Mouse (Mus musculus) heart, postnatal 10 days (tissue): ENCODE data around the gene Anp32e. TPM values are rescaled to one million over a fixed set of nuclear protein-coding genes. Genes with fewer than 3 reads are reported as not detected.
"Not testable (repeated sequence)": the region's sequence is repeated elsewhere in the genome, so short reads cannot be mapped to it uniquely, and the experiment has no call there.

Source experiments
- DNase-seq, 2 experiments: peaks; one replicate each; pipeline ENCODE4 v3.0.0; 2021
- intact Hi-C: fragments of 180-260 bp; cut with DNase I; formaldehyde crosslinking; loops from one replicate; pipeline ENCODE4 v1.15.1; 2025
- total RNA-seq, 2 experiments: library from RNA; stranded (reverse); gene quantifications; 2 replicates each; pipeline ENCODE4 v1.2.3; 2021

Anp32e gene
- total RNA-seq, 2 experiments from 2014 or later, result 102 to 109 TPM

DNA sequence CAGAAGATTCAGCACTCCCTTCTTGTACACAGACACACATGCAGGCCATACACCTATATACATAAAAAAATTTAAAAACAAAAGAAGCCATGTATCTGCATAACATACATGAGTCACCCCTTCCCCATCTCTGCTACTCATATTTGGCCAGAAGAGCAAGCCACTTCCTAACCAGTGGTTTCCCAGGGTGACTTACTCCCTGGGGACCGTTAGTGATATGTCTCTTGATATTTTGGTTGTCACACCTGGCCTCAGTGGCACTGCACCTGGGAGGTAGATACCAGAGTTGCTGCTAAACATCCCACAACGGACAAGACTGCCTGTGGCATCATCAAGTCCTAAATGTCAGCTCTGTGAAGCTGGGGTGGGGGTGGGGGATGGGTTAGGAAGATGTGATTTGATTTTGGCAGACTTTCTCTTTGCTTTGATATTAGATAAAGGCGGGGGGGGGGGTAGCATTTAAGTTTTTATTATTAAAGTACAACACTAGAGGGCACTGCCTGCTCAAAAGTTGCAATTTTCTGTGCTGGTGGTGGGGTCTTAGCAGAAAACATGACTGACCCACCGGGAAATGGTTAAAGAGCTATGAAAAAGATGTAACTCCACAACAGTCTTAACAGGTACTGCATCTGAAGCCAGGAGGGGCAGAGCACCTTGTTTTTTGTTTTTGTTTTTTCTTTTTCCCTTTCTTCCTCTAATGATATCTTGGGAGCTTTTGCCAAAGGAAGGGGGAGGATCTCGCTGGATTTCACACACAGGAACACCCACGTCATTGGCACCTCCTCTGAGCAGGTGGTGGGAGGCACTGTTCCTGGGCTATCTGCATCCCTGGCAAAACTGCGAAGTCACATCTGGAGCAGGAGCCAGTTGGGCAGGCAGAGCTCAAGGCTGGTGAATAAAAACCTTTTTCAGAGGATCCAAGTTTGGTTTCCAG is 36.7 kb downstream of the Anp32e start:
- peak; percentile 48 to 69 for DNase-seq
- intact Hi-C loops, result loop anchor here (1.0 to 2.0 kb wide), 3 partner anchors 27 to 181 kb away; no protein-coding TSS in a partner anchor

DNA sequence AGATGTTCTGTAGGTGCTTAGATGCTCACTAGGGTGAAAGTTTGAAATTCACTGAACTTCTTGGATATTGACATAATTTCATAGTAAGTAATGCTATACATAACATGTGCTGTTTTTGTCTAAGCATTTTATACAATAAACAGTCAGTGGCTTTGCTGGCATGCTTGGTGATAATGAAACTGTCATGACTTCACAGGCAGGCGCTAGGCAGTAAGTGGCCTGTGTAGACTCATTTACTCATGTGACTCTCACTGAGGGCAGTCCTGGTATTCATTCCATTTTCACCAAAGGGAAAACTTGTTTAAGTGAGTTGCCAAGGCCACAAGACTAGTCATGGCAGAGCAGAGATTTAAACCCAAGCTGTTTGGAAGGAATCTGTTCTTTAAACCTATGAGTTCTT is 40.2 kb downstream of the Anp32e start:
- intact Hi-C loops, result no loop called here
- no peak for DNase-seq

DNA sequence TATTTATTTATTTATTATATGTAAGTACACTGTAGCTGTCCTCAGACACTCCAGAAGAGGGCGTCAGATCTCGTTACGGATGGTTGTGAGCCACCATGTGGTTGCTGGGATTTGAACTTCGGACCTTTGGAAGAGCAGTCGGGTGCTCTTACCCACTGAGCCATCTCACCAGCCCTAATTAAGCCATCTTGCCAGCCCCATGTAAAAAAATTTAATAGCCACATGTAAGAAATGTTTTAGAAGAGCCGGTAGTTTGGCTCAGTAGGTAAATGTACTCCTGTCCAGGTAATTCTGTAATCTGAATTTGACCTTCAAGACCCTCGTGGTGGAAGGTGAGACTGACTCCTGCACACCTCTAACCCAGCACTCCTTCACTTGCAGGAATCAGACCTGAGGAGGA is 41.6 kb downstream of the Anp32e start:
- DNase-seq, intact Hi-C loops: not testable (repeated sequence)

DNA sequence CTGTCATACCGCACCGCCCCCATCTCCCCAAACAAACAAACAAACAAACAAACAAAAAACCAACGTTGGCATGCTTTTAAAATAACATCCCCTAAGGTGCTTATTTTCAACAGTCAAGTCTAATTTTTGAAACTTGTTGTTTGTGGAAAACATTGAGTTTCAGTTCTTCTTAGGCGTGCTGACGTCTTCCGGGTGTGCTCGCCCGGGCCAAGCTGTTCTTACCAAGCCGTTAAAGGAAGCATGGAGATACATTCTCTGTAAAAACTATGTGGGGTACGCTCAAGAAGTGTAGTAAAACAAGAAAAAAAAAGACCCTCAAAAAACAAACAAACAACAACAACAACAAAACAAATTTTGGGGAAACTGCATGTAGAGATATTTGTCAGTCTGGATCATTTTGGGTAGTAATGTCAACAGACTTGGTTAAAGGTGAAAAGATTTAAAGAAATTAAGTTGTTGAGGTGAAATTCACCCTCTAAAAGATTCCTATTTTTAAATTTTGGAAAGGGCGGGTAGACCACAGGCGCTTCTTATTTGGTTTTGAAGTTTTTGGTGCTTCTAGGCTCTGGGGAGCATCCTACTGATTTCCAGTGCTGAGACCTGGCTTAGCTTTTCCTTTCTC is 43.3 kb downstream of the Anp32e start:
- intact Hi-C loops, result no loop called here
- no peak for DNase-seq

DNA sequence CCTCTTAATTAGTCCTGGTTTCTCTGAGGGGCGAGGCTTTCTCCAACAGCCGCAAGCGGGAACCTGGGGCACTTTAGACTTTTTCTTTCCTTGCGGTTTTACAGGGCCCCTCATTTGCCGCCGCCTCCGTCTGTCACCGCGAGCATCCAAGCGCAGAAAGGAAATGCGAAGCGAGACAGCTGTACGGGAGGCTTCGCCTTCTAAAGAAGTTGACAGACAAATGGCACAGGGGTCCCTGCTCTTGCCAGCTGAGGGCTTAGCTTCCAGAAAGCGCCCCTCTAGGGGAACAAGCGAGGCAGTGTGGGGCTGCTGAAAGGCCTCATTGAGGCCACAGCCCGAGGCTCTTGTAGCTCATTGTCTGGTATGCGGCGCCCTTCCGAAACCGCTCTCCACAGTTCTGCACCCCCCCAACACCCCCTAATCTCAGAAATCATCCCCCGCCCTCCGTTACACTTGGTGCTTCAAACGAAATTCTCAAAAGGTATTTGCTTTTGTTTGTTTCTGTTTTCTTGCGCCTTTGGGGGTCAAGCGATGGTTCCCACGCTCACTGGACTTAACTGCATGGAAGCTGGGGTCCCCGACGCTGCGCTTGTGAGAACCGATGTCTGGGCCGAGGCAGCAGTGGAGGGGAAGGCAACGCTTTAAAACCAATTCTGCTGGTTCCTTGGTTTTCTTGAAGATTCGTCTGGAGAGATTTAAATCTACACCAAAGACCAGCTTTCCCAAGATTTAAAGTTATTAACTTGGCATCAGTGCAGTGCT is 44.0 kb downstream of the Anp32e start:
- DNase-seq, result no peak
- intact Hi-C loops, result no loop called here

DNA sequence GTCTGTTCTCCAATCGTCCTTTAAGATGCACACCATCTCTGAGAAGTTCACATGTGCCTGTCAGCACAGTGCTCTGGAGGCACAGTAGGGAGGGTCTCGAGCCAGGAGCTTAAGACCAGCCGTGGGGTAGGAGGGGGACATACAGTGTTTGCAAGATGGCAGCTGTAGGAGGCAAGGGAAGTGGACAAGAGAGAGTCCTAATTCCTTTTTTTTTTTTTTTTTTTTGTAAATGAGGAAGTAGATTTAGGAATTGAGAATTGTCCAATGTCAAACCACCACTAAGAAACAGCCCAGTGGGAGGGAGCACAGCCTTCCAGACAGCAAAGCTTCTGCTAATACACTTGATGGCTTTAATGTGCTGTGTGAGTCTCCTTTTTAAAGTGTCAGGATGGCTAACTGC is 48.0 kb downstream of the Anp32e start:
- no peak for DNase-seq
- intact Hi-C loops, result no loop called here

DNA sequence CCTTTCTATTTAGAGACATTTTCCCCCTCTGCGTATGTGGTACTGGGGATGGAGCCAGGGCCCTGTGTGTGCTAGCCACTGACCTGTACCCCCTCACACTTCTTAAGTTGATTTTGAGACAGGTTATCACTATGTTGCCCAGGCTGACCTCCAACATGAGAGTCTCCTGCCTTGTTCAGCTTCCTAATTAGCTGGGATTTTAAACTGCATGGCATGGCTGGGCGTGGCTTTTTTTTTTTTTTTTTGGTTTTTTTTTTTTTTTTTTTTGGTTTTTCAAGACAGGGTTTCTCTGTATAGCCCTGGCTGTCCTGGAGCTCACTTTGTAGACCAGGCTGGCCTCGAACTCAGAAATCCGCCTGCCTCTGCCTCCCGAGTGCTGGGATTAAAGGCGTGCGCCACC is 48.5 kb downstream of the Anp32e start:
- DNase-seq, intact Hi-C loops: not testable (repeated sequence)

DNA sequence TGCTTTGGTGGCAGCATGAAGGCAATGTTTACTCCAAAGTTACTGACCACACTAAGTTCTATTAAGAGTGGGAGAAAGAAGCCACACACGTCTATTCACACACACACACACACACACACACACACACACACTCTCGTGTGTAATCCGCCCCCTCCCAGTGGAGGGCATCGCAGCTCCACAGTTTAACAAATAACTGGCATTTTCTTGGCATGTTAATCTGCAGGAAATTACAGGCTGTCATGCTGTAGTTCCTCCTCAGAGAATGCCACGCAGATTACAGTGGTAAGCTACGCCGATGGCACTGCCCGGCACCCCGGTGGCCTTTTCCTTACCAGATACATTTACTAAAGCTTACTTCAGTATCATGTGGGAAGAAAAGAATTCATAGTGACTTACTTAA is 49.2 kb downstream of the Anp32e start:
- intact Hi-C loops, result no loop called here
- no peak for DNase-seq

DNA sequence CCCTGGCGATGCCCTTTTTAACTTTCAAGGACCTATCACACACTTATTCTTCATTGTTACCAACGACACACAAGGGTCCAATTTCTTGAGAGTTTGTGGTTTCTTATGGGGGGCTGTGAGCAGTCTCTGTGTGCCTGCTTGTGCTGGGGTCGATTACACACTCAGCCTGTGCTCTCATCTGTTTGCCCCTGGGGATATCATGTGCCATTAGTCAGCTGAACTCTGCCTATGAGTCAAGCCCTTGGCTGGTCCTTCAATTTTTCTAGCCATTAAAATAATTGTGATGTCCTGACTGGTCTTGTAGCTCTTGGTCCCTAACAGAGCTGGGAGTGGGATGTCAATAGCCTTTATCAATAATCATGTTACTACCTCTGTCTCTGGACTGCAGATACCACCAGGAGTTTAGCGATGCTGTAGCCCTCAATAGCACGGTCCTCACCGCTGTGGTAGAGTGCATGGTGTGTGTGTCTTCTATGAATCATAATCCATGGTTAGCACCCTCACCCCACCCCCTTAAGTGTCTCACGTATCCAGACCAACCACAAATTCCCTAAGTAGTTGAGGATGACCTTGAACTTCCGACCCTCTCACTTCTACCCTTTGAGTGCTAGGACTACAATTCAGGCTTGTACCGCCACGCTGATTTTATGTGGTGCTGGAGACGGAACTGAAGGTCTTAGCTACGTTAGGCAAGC is 51.4 kb downstream of the Anp32e start:
- intact Hi-C loops, result no loop called here
- no peak for DNase-seq

DNA sequence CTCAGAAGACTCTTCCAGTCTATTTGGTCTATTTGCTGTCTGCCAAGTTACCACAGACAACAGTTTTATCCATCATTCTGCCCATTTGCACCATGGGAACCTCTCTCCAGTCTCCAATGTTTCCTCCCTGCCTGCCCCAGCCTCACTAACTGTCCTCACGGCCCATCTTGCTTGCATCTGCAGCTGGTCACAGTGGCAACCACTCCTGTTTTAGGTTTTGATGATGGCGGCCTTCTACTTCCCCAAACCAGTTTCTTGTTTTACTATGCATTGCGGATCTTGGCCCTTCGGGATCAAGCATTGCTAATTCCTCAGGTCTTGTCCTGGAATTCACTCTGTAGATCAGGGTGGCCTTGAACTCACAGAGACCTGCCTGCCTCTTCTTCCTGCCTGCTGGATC is 53.1 kb downstream of the Anp32e start:
- no peak for DNase-seq
- intact Hi-C loops, result no loop called here

DNA sequence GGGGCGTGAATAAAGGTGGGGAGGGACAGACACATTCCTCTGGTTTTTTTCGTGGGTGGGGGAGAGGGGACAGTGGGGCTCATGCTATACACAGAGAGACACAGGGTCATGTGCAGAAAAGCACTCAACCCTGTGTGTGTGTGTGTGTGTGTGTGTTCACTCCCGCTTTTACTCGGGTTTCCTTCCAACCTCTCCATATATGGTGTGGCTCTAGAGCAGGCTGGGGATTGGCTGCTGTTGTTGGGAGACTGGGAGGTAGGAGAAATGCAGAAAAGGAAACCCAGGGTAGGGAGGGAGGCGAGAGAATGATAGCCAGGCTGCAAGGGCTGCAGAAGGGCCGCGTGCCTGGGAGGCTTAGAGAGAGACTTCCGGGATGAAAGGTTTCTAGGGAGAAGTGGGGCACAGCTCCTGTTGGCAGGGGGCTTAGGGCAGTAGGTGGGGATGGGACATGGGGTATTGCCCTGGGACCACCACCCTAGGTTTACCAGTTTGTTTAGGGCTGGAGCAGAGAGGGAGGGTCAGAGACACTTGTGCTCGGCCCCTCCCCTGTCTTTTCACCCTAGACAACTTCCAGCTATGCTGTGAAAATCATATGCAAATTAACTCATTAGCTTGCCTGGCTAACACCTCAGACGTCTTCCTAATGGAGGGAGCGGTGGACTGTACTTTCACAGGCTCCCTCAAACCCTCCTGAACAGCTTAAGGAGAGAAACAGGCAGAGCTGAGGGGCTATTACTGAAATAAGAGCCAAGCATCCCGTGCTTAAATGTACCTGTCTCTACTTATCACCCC is 56.4 kb downstream of the Anp32e start:
- intact Hi-C loops, result no loop called here
- DNase-seq, result peak; percentile 83 to 85

DNA sequence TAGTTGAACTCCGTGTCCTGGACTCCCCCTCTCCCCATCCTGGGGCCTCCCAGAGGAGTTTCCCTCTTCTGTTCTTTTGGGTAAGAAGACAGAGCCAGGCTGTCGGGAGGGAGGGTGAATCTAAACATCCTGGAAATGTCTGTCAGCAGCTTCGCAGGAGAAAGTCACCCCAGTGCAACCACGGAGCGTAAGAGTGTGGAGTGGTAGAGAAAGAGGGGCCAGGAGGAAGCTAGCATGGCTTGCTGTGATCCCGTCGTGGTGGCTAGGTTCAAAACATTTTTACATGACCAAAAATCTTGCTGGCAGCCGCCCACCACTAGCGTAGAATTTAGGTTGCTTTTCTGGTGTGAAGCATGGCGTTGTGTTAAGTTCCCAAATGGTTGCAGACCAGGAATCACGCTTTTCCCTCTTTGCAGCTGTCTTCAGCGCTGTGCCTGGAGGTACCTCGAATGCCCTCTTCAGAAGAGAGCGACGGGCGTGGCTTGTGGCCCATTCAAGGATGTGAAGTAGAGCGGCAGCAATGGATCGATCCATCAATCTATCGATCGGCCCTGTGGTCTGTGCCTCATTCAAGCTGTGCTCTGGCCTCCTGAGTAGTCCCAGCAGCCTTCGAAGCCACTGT is 57.1 kb downstream of the Anp32e start:
- intact Hi-C loops, result no loop called here
- peak; percentile 65 to 79 for DNase-seq

DNA sequence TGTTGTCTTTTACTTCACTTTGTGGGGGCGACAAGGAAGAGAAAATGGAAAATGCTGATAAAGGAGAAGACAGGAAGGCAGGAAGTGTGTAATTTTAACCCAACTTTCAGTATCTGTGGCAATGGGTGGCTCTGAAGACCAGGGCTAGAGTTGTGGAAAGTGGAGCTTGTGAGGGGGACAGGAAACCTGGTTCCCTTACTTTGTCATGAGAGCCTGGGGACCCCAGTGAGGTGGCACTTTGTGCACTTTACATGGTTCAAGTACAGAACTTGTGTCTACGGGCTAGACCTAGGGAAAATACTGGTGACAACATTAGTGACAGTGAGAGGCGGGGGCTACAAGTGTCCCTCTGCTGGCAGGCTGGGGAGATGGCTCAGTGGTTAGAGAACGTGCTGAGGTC is 57.9 kb downstream of the Anp32e start:
- intact Hi-C loops, result no loop called here
- DNase-seq, result no peak

DNA sequence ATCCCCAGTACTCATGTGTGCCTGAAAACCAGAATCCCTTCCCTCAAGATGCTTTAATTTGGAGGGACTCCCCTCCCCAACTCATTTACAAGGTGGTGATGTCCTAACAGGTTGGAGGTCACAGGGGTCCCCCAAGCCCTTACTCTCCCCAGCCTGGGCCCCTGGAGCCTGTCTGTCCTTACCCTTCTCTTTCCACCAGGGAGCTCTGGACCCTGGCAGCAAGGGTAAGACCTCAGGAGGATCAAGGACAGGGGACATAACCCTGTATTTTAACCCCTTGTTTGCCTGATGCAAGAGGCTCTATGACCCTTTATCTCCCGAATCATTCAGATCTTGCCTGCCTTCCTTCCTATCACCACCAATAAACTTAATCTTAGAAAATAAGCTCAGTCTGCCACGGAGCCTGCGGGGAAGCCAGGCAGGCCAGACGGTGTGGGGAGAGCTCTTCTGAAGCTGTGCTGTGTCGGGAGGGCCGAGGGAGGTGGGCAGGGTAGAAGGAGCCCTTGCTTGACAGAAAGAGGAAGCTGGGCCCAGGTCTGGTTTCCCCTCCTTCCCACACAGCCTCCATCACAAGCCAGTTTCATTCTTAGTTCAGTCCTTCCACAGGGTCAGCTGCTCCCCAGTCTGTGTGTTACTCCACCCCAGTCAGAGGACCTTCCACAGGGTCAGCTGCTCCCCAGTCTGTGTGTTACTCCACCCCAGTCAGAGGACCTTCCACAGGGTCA is 58.5 kb downstream of the Anp32e start:
- DNase-seq, result no peak
- intact Hi-C loops, result no loop called here

DNA sequence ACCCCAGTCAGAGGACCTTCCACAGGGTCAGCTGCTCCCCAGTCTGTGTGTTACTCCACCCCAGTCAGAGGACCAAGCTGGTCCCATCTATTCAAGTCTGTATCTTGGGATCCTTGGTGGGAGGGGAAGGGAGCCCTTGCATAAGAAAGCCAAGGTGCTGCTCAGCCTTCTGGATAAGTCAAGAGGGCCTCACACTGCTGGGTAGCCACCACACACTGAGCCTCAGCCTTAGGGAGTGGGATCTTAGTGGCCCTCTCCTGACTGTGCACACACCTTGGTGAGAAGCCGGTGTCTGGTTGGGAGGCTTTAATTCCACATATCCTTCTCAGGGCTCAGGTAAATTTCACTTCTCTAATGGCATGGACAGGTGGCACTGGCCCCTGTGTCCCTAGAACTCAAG is 59.1 kb downstream of the Anp32e start:
- intact Hi-C loops, result no loop called here
- DNase-seq, result no peak

DNA sequence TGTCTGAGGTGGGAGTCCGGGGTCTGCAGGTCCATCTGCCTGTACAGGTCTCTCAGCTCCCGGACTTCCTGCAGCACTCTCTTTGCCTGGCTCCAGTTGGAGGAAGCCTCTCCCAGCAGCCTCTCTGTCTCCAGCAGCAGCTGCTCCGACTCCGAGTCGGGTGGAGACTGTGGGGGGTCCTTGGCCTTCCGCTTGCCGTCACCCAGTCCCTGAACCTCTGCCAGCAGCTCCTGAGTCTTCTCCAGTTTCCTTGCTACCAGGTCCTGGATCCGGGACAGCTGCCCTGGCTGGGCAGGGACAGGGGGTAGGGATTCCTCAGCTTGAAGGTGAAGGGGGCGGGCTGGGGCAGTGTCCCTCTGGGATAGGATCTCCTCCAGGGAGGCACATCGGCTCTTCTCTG is 59.9 kb downstream of the Anp32e start:
- intact Hi-C loops, result no loop called here
- no peak for DNase-seq

DNA sequence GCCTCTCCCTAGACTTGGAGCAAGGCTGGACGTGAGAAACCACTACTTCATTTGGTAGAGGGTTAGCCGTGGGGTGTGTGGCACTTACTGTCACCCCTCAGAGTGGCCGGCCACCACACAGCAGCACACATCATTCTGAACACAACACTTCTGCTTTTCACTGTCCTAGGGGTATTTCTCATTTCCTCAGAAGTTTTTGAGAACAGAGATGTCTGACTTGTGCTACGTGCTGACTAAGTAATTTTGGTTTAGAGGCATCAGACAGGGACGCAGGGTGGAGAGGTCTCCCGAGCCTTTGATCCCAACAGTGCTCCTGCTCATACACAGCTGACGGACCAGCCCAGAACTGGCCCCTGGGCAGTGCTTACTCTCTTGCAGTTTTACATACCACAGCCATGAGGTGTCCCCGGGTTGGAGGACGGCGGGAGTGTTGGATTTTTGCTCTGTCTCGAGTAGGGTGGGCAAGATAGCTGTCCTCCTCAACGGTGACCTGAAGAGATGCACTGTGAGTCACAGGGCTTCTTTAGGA is 61.4 kb downstream of the Anp32e start:
- intact Hi-C loops, result no loop called here
- DNase-seq, result peak in 1 of 2 experiments; percentile 21

DNA sequence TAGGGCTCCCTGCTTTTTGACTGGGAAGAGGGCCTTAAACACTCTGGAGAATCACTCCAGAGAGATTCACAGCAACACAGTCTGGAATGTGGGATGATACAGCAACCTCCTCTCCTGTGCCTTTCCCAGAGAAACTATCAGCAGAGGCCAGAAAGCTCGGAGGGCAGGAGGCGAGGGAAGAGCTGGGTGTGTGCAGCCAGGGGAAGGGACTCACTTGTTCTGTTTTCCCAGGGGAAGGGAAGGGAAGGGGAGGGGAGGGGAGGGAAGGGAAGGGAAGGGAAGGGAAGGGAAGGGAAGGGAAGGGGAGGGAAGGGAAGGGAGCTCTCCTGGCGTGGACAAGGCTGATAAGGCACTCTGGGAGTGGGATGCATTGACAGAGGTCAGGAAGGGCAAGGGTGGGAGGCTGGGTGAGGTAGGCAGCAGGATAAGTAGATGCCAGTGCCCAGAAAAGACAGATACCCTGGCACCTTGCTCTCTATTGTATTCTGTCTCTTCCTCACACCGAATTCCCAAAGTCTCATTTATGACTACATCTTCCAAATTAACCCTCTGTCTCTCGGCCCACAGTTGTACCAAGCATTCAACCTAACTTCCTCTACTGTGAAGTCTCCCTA is 64.1 kb downstream of the Anp32e start:
- no peak for DNase-seq

More for the DNA sequence above, 64.1 kb downstream of the Anp32e start:
- intact Hi-C loops, result no loop called here
